Mouse (Mus musculus) limb, embryonic 11.5 days (tissue): Measurements from ENCODE around the gene Slc18b1. TPM values are rescaled to one million over a fixed set of nuclear protein-coding genes. Genes with fewer than 3 reads are reported as not detected.

Experiments
- ATAC-seq: fragments of 200-750 bp; cut with Nextera tagmentation; 2 replicates; pipeline ENCODE4 v1.8.0; 2017; ENCODE audit warnings: low read depth; ENCODE audit not compliant: insufficient number of reproducible peaks, low FRiP score, low TSS enrichment
- DNase-seq: peaks from one replicate; pipeline ENCODE4 v3.0.0-alpha.2; 2015; ENCODE audit warnings: low spot score
- H3K27ac ChIP-seq: fragments of 300-500 bp; sonication (generic); replicated peaks from 2 replicates; pipeline ENCODE4 v1.5.1; 2014; ENCODE audit warnings: low read depth, mild to moderate bottlenecking, low read length
- H3K27me3 ChIP-seq: fragments of 300-500 bp; sonication (generic); 2 replicates; pipeline ENCODE4 v1.6.1; 2014; ENCODE audit warnings: mild to moderate bottlenecking, low read length, mixed read lengths; ENCODE audit not compliant: control insufficient read depth, insufficient read depth
- H3K36me3 ChIP-seq: fragments of 300-500 bp; sonication (generic); 2 replicates; pipeline ENCODE4 v1.6.1; 2014; ENCODE audit warnings: mild to moderate bottlenecking, low read length, moderate library complexity, mixed read lengths; ENCODE audit not compliant: control insufficient read depth, insufficient read depth
- H3K4me1 ChIP-seq: fragments of 300-500 bp; sonication (generic); 2 replicates; pipeline ENCODE4 v1.6.1; 2014; ENCODE audit warnings: low read length, mixed read lengths; ENCODE audit not compliant: control insufficient read depth, insufficient read depth
- H3K4me2 ChIP-seq: fragments of 300-500 bp; sonication (generic); 2 replicates; pipeline ENCODE4 v1.6.1; 2014; ENCODE audit warnings: low read depth, mild to moderate bottlenecking, moderate library complexity; ENCODE audit not compliant: severe bottlenecking
- H3K4me3 ChIP-seq: fragments of 300-500 bp; sonication (generic); 2 replicates; pipeline ENCODE4 v1.5.1; 2014; ENCODE audit warnings: low read depth, low read length
- H3K9ac ChIP-seq: fragments of 300-500 bp; sonication (generic); 2 replicates; pipeline ENCODE4 v1.6.1; 2014; ENCODE audit warnings: mild to moderate bottlenecking, low read length
- H3K9me3 ChIP-seq: fragments of 300-500 bp; sonication (generic); 2 replicates; pipeline ENCODE4 v1.6.1; 2016; ENCODE audit warnings: low read length; ENCODE audit not compliant: control insufficient read depth
- WGBS: fragments of 180-500 bp; shearing (Covaris S2); extraction: QIAGEN DNeasy Blood & Tissue Kit; methylation state at CpG from one replicate; pipeline ENCODE4 v1.1.7; 2014; 5-methylcytosine and 5-hydroxymethylcytosine counted together
- polyA plus RNA-seq: library from polyadenylated mRNA; unstranded; fragments of >200 nt; fragmentation: Nextera tagmentation; extraction: Ambion mirVana; gene quantifications from 2 replicates; pipeline ENCODE4 v1.2.1, GENCODE M21; 2014

The Slc18b1 gene
- polyA plus RNA-seq, 1 experiment from 2014 or later = 24.3 TPM

GRCm38 (mm10) chr10:23815168-23815567 is 18.4 kb downstream of the Slc18b1 start:
- no peak overlapping the region for H3K4me3 ChIP-seq
- H3K36me3 ChIP-seq = no peaks in the 10 kb centered on the region
- ATAC-seq (no peak), DNase-seq (peak; percentile 85)
- 46% methylated on average over 1 of the region's 1 CpGs for WGBS
- H3K9me3 ChIP-seq = no peaks in the 10 kb centered on the region
- no peak overlapping the region for H3K4me2 ChIP-seq
- no peaks in the 10 kb centered on the region for H3K4me1 ChIP-seq
- no peak overlapping the region for H3K9ac ChIP-seq
- no peaks in the 10 kb centered on the region for H3K27me3 ChIP-seq
- H3K27ac ChIP-seq = no peak overlapping the region

GRCm38 (mm10) chr10:23816241-23816640 is 19.5 kb downstream of the Slc18b1 start:
- no peak overlapping the region for H3K9ac ChIP-seq
- H3K27ac ChIP-seq = no peak overlapping the region
- no peaks in the 10 kb centered on the region for H3K4me1 ChIP-seq
- no peak for DNase-seq
- no peaks in the 10 kb centered on the region for H3K27me3 ChIP-seq
- H3K36me3 ChIP-seq = no peaks in the 10 kb centered on the region
- 87% methylated on average over 7 of the region's 7 CpGs for WGBS
- no peaks in the 10 kb centered on the region for H3K9me3 ChIP-seq
- no peak overlapping the region for H3K4me3 ChIP-seq
- no peak overlapping the region for H3K4me2 ChIP-seq
- ATAC-seq = no peak

- Histone ChIP-seq H3K4me2 (no peak overlapping the region), H3K9me3 (no peaks in the 10 kb centered on the region), H3K4me3 (no peak overlapping the region), H3K9ac (no peak overlapping the region), H3K4me1 (no peaks in the 10 kb centered on the region), H3K36me3 (no peaks in the 10 kb centered on the region), H3K27me3 (no peaks in the 10 kb centered on the region), H3K27ac (no peak overlapping the region)
- ATAC-seq = no peak
- no peak for DNase-seq
- WGBS = 88% methylated on average over 7 of the region's 7 CpGs
These were observed 29.7 kb downstream of the Slc18b1 start for GRCm38 (mm10) chr10:23826516-23826915.

GRCm38 (mm10) chr10:23836003-23836964 is 39.5 kb downstream of the Slc18b1 start:
- ATAC-seq (no peak), DNase-seq (no peak)
- Histone ChIP-seq H3K4me1 (no peaks in the 10 kb centered on the region), H3K9ac (no peak overlapping the region), H3K36me3 (no peaks in the 10 kb centered on the region), H3K4me2 (no peak overlapping the region), H3K27me3 (no peaks in the 10 kb centered on the region), H3K27ac (no peak overlapping the region), H3K4me3 (no peak overlapping the region), H3K9me3 (no peaks in the 10 kb centered on the region)
- WGBS = 80% methylated on average over 9 of the region's 9 CpGs

- ATAC-seq = no peak
- WGBS = 75% methylated on average over 3 of the region's 3 CpGs
- Histone ChIP-seq H3K27me3 (no peaks in the 10 kb centered on the region), H3K27ac (no peak overlapping the region), H3K4me2 (no peak overlapping the region), H3K9me3 (no peaks in the 10 kb centered on the region), H3K9ac (no peak overlapping the region), H3K36me3 (no peaks in the 10 kb centered on the region), H3K4me1 (no peaks in the 10 kb centered on the region), H3K4me3 (no peak overlapping the region)
- DNase-seq = no peak
These were observed 40.3 kb downstream of the Slc18b1 start for GRCm38 (mm10) chr10:23837115-23837514.

GRCm38 (mm10) chr10:23838910-23839309 is 42.1 kb downstream of the Slc18b1 start:
- 92% methylated on average over 3 of the region's 3 CpGs for WGBS
- DNase-seq = no peak

GRCm38 (mm10) chr10:23839368-23839767 is 42.6 kb downstream of the Slc18b1 start:
- DNase-seq (peak; percentile 25), ATAC-seq (no peak)
- Histone ChIP-seq H3K9me3 (no peaks in the 10 kb centered on the region), H3K4me3 (no peak overlapping the region), H3K4me1 (no peaks in the 10 kb centered on the region), H3K27ac (no peak overlapping the region), H3K9ac (no peak overlapping the region), H3K4me2 (no peak overlapping the region), H3K36me3 (no peaks in the 10 kb centered on the region), H3K27me3 (no peaks in the 10 kb centered on the region)
- WGBS = 37% methylated on average over 9 of the region's 9 CpGs

More at GRCm38 (mm10) chr10:23838910-23839309, 42.1 kb downstream of the Slc18b1 start:
- no peak for ATAC-seq
- no peaks in the 10 kb centered on the region for H3K4me1 ChIP-seq
- no peak overlapping the region for H3K4me3 ChIP-seq
- no peak overlapping the region for H3K27ac ChIP-seq
- no peaks in the 10 kb centered on the region for H3K27me3 ChIP-seq
- H3K9me3 ChIP-seq = no peaks in the 10 kb centered on the region
- no peak overlapping the region for H3K4me2 ChIP-seq
- no peak overlapping the region for H3K9ac ChIP-seq
- no peaks in the 10 kb centered on the region for H3K36me3 ChIP-seq

GRCm38 (mm10) chr10:23840496-23840895 is 43.7 kb downstream of the Slc18b1 start:
- no peak for ATAC-seq
- Histone ChIP-seq H3K9ac (no peak overlapping the region), H3K27ac (no peak overlapping the region), H3K4me2 (no peak overlapping the region), H3K36me3 (no peaks in the 10 kb centered on the region), H3K27me3 (no peaks in the 10 kb centered on the region), H3K4me3 (no peak overlapping the region), H3K4me1 (no peaks in the 10 kb centered on the region), H3K9me3 (no peaks in the 10 kb centered on the region)
- WGBS = 77% methylated on average over 4 of the region's 4 CpGs
- DNase-seq = no peak
